Mouse (Mus musculus) heart, embryonic 16.5 days (tissue): ENCODE measurements around the gene Got2. TPM values are rescaled to one million over a fixed set of nuclear protein-coding genes. Genes with fewer than 3 reads are reported as not detected.

ENCODE experiments used
- ATAC-seq: fragments of 200-750 bp; cut with Nextera tagmentation; replicated peaks from 2 replicates; pipeline ENCODE4 v1.8.0; 2017; ENCODE audit warnings: moderate number of reproducible peaks; ENCODE audit not compliant: insufficient read depth, low FRiP score; ENCODE audit errors: extremely low read depth
- H3K27ac ChIP-seq: fragments of 300-500 bp; sonication (generic); 2 replicates; pipeline ENCODE4 v1.5.1; 2014; ENCODE audit warnings: mild to moderate bottlenecking, low read length, control low read depth, moderate library complexity
- H3K27me3 ChIP-seq: fragments of 300-500 bp; sonication (generic); 2 replicates; pipeline ENCODE4 v1.6.1; 2014; ENCODE audit warnings: low read length, mixed read lengths; ENCODE audit not compliant: control insufficient read depth, insufficient read depth
- H3K36me3 ChIP-seq: fragments of 300-500 bp; sonication (generic); 2 replicates; pipeline ENCODE4 v1.6.1; 2014; ENCODE audit not compliant: control insufficient read depth, insufficient read depth
- H3K4me1 ChIP-seq: fragments of 300-500 bp; sonication (generic); 2 replicates; pipeline ENCODE4 v1.6.1; 2014; ENCODE audit warnings: low read length, mixed read lengths; ENCODE audit not compliant: control insufficient read depth, insufficient read depth
- H3K4me2 ChIP-seq: fragments of 300-500 bp; sonication (generic); 2 replicates; pipeline ENCODE4 v1.6.1; 2014; ENCODE audit warnings: low read depth, mild to moderate bottlenecking, control low read depth, low read length
- H3K4me3 ChIP-seq: fragments of 300-500 bp; sonication (generic); 2 replicates; pipeline ENCODE4 v1.5.1; 2014; ENCODE audit warnings: mild to moderate bottlenecking, control low read depth, low read length
- H3K9ac ChIP-seq: fragments of 300-500 bp; sonication (generic); 2 replicates; pipeline ENCODE4 v1.6.1; 2014; ENCODE audit warnings: low read length, control low read depth
- H3K9me3 ChIP-seq: fragments of 300-500 bp; sonication (generic); replicated peaks from 2 replicates; pipeline ENCODE4 v1.6.1; 2016; ENCODE audit warnings: low read length; ENCODE audit not compliant: control insufficient read depth
- WGBS: fragments of 180-500 bp; shearing (Covaris S2); extraction: QIAGEN DNeasy Blood & Tissue Kit; methylation state at CpG from one replicate; pipeline ENCODE4 v1.1.7; 2014; 5-methylcytosine and 5-hydroxymethylcytosine counted together
- polyA plus RNA-seq: library from polyadenylated mRNA; unstranded; fragments of >200 nt; fragmentation: Nextera tagmentation; extraction: Ambion mirVana; gene quantifications from 2 replicates; pipeline ENCODE4 v1.2.1, GENCODE M21; 2015

Got2 gene
- polyA plus RNA-seq, 1 experiment from 2014 or later: 487 TPM

DNA sequence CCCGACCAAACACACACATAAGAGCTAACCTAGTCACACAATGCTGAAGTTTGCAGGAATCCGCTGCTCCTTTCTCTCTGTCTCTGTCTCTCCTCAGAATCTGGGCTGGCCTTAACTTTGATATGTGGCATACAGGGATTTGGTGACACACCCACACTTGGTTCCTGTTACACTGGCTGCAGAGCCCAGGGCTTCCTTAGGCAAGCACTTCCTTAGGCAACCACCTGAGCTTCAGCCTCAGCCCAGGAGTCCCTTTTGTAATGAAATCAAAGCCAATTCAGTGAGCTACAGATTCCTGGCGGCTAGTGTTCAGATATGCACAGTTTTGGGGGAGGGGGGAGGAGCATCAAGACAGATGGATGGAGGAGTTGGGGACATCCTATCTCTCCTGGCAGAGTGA, 70.8 kb downstream of the Got2 start:
- 65% methylated on average over 3 of the region's 3 CpGs for WGBS
- H3K9ac ChIP-seq: peak overlapping the region; percentile 49
- peak overlapping the region; percentile 86 for H3K27ac ChIP-seq
- ATAC-seq: peak; percentile 30; the same call in 1 of the 2 replicates
- H3K36me3 ChIP-seq: no peaks in the 10 kb centered on the region
- H3K9me3 ChIP-seq: no peaks in the 10 kb centered on the region
- peak overlapping the region; percentile 50 for H3K4me2 ChIP-seq
- no peaks in the 10 kb centered on the region for H3K27me3 ChIP-seq
- H3K4me1 ChIP-seq: peaks cover 18% of the 10 kb centered on the region
- H3K4me3 ChIP-seq: no peak overlapping the region; the same call in 1 of the 2 replicates

DNA sequence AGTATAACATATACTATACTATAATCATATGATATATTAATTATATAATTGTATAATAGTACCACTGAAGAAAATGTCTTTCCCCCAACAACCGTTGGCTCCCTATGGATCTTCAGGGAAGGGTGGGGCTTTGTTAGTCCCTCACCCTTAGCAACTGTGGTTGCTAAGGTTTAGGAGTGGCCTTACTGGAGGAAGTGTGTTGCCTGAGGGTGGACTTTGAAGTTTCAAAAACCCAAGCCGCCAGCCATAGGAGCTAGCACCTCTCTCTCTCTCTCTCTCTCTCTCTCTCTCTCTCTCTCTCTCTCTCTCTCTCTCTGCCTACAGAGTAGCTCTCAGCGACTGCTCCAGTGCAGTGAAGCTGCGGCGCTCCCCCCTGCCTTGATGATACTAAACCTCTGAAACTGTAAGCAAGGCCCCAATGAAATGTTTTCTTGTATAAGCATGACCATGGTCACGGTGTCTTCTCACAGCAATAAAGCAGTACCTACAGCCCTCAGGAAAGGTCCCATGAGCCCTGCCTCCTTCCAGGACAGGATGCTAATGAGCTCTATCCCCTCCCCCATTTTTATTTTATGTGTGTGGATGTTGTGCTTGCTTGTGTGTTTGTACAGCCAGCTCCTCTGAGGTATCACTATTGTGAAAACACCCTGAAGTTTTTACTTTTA, 72.2 kb downstream of the Got2 start:
- H3K27ac ChIP-seq: peak overlapping the region; percentile 35

More for the DNA sequence above, 72.2 kb downstream of the Got2 start:
- Histone ChIP-seq H3K9ac (peak overlapping the region; percentile 20; the same call in 1 of the 2 replicates), H3K36me3 (no peaks in the 10 kb centered on the region), H3K27me3 (no peaks in the 10 kb centered on the region), H3K4me3 (no peak overlapping the region), H3K4me2 (no peak overlapping the region), H3K4me1 (peaks cover 25% of the 10 kb centered on the region), H3K9me3 (no peaks in the 10 kb centered on the region)
- WGBS: 39% methylated on average over 6 of the region's 6 CpGs
- no peak for ATAC-seq

Other genes with a start within 250 kb of the Got2 start
- 374 and 395 TPM in 2 replicates for gene Ndrg4, start 211.6 kb downstream of the Got2 start, polyA plus RNA-seq
- gene Setd6, start 172.7 kb downstream of the Got2 start, polyA plus RNA-seq: 16.5 and 17.3 TPM in 2 replicates
- gene Cnot1, start 81.1 kb downstream of the Got2 start, polyA plus RNA-seq: 49.2 and 51.2 TPM in 2 replicates
- gene Sap18b, start 63.2 kb downstream of the Got2 start, polyA plus RNA-seq: 228 and 285 TPM in 2 replicates
- gene Slc38a7, start 35.0 kb downstream of the Got2 start, polyA plus RNA-seq: 11.4 and 11.7 TPM in 2 replicates